Mouse (Mus musculus) Patski (cell line): Measurements from ENCODE around the gene Klra8. TPM values are rescaled to one million over a fixed set of nuclear protein-coding genes. Genes with fewer than 3 reads are reported as not detected.
"Not testable (repeated sequence)": the region's sequence is repeated elsewhere in the genome, so short reads cannot be mapped to it uniquely, and the experiment has no call there.

Source experiments
- ATAC-seq: fragments of 100-300 bp; one replicate; pipeline ENCODE4 v1.8.0; 2021
- CTCF ChIA-PET: fragments of 350-600 bp; sonication (Branson Sonifier 250); formaldehyde crosslinking; loops from one replicate; lab custom pipeline; 2022; ENCODE audit warnings: inconsistent platforms; lab: Charles Lee
- POLR2A ChIA-PET: fragments of 350-600 bp; sonication (Branson Sonifier 250); formaldehyde crosslinking; loops from one replicate; lab custom pipeline; 2022; ENCODE audit warnings: antibody characterized with exemption, inconsistent platforms; lab: Charles Lee
- DNase-seq: peaks from one replicate; pipeline ENCODE4 v3.0.0-alpha.2; 2011; ENCODE audit warnings: low read depth, low spot score
- H3K27me3 ChIP-seq: fragments of 371-371 bp; one replicate; pipeline ENCODE4 v1.5.1; 2021
- CTCF ChIP-seq: fragments of 100-300 bp; IDR thresholded peaks from one replicate; pipeline ENCODE4 v1.5.1; 2021
- in situ Hi-C: fragments of 300-500 bp; cut with MboI; formaldehyde crosslinking; loops from 3 replicates; pipeline ENCODE4 v1.11.1; 2018; ENCODE audit warnings: low pct_unique_long_range_greater_than_20kb, mixed read lengths
- polyA plus RNA-seq: library from polyadenylated mRNA; unstranded; gene quantifications from one replicate; pipeline ENCODE4 v1.2.3, GENCODE M21; 2021

The Klra8 gene
- polyA plus RNA-seq, result not detected

DNA sequence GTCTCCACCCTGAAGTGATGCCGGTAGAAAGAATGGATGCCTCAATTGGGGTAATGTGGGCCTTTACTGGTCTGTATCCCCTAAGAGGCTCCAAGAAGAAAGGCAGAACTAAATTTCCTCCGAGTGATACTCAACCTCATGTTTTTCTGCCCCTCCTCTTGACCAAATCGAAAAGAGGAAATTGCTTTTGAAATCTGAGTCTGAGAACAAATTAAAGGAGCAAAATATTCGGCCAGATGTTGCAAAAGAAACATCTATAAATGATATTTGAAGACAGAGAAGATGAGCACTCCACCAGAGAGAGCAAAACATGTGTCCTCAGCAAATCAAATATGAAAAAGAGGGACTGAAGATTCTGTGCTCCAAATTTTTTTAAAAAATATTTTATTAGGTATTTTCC lies at the start of gene Klra8:
TSS of gene Klra8 (minus strand) at position 101 of the 400 bp plus-strand sequence.
- in situ Hi-C loops, CTCF ChIA-PET, H3K27me3 ChIP-seq, ATAC-seq, POLR2A ChIA-PET, DNase-seq: not testable (repeated sequence)

DNA sequence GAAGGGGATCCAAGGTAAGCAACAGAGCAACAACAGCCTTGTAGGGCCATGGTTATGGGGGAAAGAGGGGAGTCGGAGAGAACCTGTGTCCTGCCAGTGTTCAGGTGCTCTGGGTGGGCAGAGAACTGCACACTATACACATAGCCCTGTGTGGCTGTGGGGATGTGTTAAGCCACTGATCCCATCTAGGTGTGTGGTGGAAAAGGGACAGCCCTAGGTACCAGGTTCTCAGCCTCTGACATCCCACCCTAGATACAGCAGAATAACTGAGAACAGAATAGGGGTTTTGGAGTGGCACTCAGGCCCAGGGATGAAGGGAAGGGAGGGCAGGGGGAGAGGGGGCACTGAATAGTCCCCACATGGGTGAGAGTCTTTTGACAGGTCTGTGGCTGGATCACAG lies 19.2 kb downstream of the Klra8 start:
- CTCF ChIA-PET, result no interaction called here

DNA sequence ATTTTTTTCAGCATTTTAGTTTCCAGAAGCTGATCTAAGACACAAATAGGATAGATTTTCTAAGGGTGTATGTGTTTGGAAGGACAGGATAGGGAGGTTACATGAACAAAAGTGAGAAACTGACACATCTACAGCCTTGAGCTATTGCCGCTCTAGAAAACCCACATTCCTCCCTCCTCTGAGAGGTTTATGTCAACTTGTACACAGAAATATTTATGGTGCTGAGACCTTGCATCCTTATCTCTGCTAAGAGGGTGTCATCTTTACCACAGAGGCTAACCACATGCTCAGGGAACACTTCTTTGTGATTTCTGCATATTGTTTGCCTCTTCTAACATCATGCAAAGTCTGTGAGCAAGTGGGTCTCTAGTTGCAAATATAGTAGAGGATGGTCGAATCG lies 27.0 kb downstream of the Klra8 start:
- H3K27me3 ChIP-seq, POLR2A ChIA-PET, DNase-seq, in situ Hi-C loops, CTCF ChIA-PET, ATAC-seq: not testable (repeated sequence)

More for the DNA sequence above, 19.2 kb downstream of the Klra8 start:
- POLR2A ChIA-PET, result no interaction called here
- DNase-seq, result no peak
- no peak for ATAC-seq
- TF ChIP-seq CTCF, result no peak
- in situ Hi-C loops, result no loop called here
- no peaks in the 10 kb centered on the region for H3K27me3 ChIP-seq

DNA sequence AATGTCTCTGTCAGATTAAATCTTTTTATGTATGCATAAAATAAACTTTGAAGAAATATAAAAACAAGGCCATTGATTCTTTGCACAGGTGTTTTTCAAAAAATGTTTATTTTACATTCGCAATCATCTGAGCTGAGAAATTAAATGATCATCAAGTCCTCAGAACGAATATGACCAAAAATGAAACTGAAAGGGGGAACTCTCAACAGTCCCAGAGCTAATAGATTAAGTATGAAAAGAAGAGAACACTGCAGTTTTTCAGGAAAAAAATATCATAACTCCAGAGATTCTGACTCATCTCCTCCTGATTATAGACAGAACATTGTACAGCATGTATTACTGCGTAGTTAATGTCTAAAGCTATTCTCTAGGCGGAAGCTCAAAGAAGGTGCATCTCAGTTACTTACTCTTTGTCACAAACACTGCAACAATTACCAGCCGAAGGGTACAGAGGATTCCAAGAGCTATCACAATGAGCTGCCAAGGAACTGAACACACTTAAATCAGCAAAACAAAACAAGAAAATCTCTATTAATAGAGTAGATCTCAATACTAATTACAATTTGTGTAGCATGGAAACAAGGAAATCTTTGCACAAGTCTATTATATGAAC lies 37.3 kb downstream of the Klra8 start:
- in situ Hi-C loops, result no loop called here
- POLR2A ChIA-PET, result no interaction called here

DNA sequence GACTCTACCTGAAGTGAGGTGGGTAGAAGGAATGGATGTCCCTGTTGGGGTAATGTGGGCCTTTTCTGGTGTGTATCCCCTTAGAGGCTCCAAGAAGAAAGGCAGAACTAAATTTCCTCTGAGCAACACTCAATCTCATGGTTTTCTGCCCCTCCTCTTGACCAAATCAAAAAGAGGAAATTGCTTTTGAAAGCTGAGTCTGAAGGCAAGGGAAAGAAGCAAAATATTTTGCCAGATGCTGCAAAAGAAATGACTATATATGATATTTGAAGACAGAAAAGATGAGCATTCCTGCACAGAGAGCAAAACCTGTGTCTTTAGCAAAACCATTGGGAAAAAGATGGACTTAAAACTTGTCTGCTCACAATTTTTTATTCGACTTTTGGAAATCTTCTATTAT lies 62.5 kb downstream of the Klra8 start, which contains the start of gene Klra4:
TSS of gene Klra4 (minus strand) at position 101 of the 400 bp plus-strand sequence.
- POLR2A ChIA-PET, ATAC-seq, H3K27me3 ChIP-seq, DNase-seq, CTCF ChIA-PET: not testable (repeated sequence)
- in situ Hi-C loops, result loop anchor here (10.0 kb wide), 2 partner anchors 82 to 238 kb away; no protein-coding TSS in a partner anchor

More for the DNA sequence above, 37.3 kb downstream of the Klra8 start:
- DNase-seq (no peak), ATAC-seq (no peak)
- no peak for TF ChIP-seq CTCF
- CTCF ChIA-PET, result no interaction called here
- H3K27me3 ChIP-seq, result no peaks in the 10 kb centered on the region

Other genes starting within 250 kb of the Klra8 start
- not detected for gene Klra5, start 212.2 kb downstream of the Klra8 start, polyA plus RNA-seq
- gene Klra6, start 102.9 kb downstream of the Klra8 start, polyA plus RNA-seq, result not detected
- gene Klra4, start 62.6 kb downstream of the Klra8 start, polyA plus RNA-seq, result not detected
- not detected for gene Klra9, start 63.2 kb upstream of the Klra8 start, polyA plus RNA-seq
- gene Klra7, start 103.4 kb upstream of the Klra8 start, polyA plus RNA-seq, result not detected
- gene Klra10, start 152.0 kb upstream of the Klra8 start, polyA plus RNA-seq, result not detected
- not detected for gene Klra3, start 207.7 kb upstream of the Klra8 start, polyA plus RNA-seq